Mouse (Mus musculus): ENCODE results near the gene Klhl2. TPM values are rescaled to one million over a fixed set of nuclear protein-coding genes. Genes with fewer than 3 reads are reported as not detected.
A peak's percentile ranks its signal among the peaks of the same experiment; 100 is the strongest.

Gene Klhl2
- polyA plus RNA-seq, 1 experiment from 2014 or later, result 20.2 TPM

DNA sequence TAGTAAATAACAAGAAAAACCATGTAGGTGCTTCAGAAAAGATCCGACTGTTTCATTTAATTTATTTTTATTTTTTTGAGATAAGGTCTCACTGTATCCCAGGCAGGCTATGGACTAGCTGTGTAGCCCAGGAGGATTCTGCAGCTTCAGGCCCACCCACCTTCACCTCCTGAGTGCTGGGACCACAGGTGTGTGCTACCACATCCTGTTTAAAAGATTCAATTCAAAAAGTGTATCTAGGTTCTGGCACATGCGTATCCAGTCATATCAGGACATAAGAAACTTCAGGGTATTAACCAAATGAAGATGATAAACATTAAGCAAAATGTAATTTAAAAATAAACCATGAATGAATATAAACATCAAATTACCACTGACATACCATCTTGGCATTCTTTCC is 126.6 kb downstream of the Klhl2 start:
- H3K9me3 ChIP-seq (ENCODE audit: control insufficient read depth, low read length), result no peaks in the 10 kb centered on the region
- H3K4me3 ChIP-seq (ENCODE audit: low read depth, low read length), result no peak overlapping the region
- no peak overlapping the region for H3K27ac ChIP-seq (ENCODE audit: low read depth, low read length)
- no peak overlapping the region for H3K4me2 ChIP-seq (ENCODE audit: low read depth)
- H3K4me1 ChIP-seq (ENCODE audit: control insufficient read depth, insufficient read depth, low read length), result no peaks in the 10 kb centered on the region
- DNase-seq (ENCODE audit: low spot score) (no peak), ATAC-seq (ENCODE audit: insufficient read depth, low FRiP score, low TSS enrichment) (no peak)
- 93% methylated on average over 2 of the region's 2 CpGs for WGBS
- no peaks in the 10 kb centered on the region for H3K27me3 ChIP-seq (ENCODE audit: control insufficient read depth, insufficient read depth, low read length)
- H3K9ac ChIP-seq (ENCODE audit: low read length), result no peak overlapping the region
- H3K36me3 ChIP-seq (ENCODE audit: control insufficient read depth, insufficient read depth, low read length), result peaks cover 31% of the 10 kb centered on the region

DNA sequence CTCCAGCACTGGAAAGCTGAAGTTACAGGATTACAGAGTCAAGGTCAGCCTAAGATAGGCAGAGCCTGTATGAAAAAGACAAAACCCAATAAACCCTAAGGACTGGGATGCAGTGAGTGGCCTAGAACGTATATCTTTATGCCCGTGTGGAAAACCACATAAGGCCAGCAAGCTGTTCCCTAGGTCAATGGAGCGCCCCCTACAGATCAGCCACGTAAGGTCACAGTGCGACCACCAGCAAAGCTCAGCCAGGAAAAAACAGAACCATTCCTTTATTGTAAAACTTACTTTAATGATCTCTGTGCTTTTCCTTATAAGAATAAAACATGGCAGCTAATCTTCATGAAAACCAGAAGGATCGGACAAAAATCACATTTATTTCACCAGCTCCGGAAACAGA is 131.9 kb downstream of the Klhl2 start:
- DNase-seq (ENCODE audit: low spot score), result no peak
- Histone ChIP-seq H3K27ac (ENCODE audit: low read depth, low read length) (no peak overlapping the region), H3K4me3 (ENCODE audit: low read depth, low read length) (no peak overlapping the region), H3K9ac (ENCODE audit: low read length) (no peak overlapping the region), H3K4me1 (ENCODE audit: control insufficient read depth, insufficient read depth, low read length) (no peaks in the 10 kb centered on the region), H3K27me3 (ENCODE audit: control insufficient read depth, insufficient read depth, low read length) (no peaks in the 10 kb centered on the region), H3K36me3 (ENCODE audit: control insufficient read depth, insufficient read depth, low read length) (peaks cover 14% of the 10 kb centered on the region), H3K9me3 (ENCODE audit: control insufficient read depth, low read length) (no peaks in the 10 kb centered on the region), H3K4me2 (ENCODE audit: low read depth) (no peak overlapping the region)
- 88% methylated on average over 7 of the region's 7 CpGs for WGBS
- no peak for ATAC-seq (ENCODE audit: insufficient read depth, low FRiP score, low TSS enrichment)

- no peak overlapping the region for H3K4me3 ChIP-seq (ENCODE audit: low read depth, low read length)
- H3K9ac ChIP-seq (ENCODE audit: low read length), result no peak overlapping the region
- H3K27ac ChIP-seq (ENCODE audit: low read depth, low read length), result no peak overlapping the region
- no peaks in the 10 kb centered on the region for H3K36me3 ChIP-seq (ENCODE audit: control insufficient read depth, insufficient read depth, low read length)
- H3K4me1 ChIP-seq (ENCODE audit: control insufficient read depth, insufficient read depth, low read length), result no peaks in the 10 kb centered on the region
- no peaks in the 10 kb centered on the region for H3K27me3 ChIP-seq (ENCODE audit: control insufficient read depth, insufficient read depth, low read length)
- ATAC-seq (ENCODE audit: insufficient read depth, low FRiP score, low TSS enrichment) (no peak), DNase-seq (ENCODE audit: low spot score) (no peak)
- H3K9me3 ChIP-seq (ENCODE audit: control insufficient read depth, low read length), result no peaks in the 10 kb centered on the region
- no peak overlapping the region for H3K4me2 ChIP-seq (ENCODE audit: low read depth)
- 90% methylated on average over 7 of the region's 7 CpGs for WGBS
These were observed 137.3 kb downstream of the Klhl2 start for GRCm38 (mm10) chr8:64712499-64712898.

DNA sequence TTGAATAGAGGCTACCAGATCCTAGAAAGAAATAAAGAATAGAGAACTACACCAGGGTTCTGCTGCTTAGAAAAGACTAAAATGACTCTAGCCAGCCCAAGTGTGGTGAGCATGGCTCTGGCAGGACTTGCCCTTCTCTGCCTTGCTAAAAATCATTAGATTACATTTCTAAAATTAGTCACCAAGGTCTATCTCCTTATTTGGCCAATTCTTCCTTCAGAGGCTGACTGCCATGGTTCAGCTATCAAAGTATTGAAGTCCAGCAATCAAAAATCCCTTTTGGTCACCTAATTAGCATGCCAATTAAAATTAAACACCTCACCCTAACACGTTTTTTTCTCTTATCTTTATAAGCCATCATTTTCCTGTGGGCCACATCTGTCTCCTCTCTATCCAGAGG is 138.3 kb downstream of the Klhl2 start:
- DNase-seq (ENCODE audit: low spot score) (no peak), ATAC-seq (ENCODE audit: insufficient read depth, low FRiP score, low TSS enrichment) (no peak)
- H3K4me1 ChIP-seq (ENCODE audit: control insufficient read depth, insufficient read depth, low read length), result no peaks in the 10 kb centered on the region
- no peaks in the 10 kb centered on the region for H3K36me3 ChIP-seq (ENCODE audit: control insufficient read depth, insufficient read depth, low read length)
- no peak overlapping the region for H3K27ac ChIP-seq (ENCODE audit: low read depth, low read length)
- no peak overlapping the region for H3K4me2 ChIP-seq (ENCODE audit: low read depth)
- H3K9ac ChIP-seq (ENCODE audit: low read length), result no peak overlapping the region
- no peaks in the 10 kb centered on the region for H3K27me3 ChIP-seq (ENCODE audit: control insufficient read depth, insufficient read depth, low read length)
- H3K4me3 ChIP-seq (ENCODE audit: low read depth, low read length), result no peak overlapping the region
- H3K9me3 ChIP-seq (ENCODE audit: control insufficient read depth, low read length), result no peaks in the 10 kb centered on the region
- 52% methylated on average over 1 of the region's 1 CpGs for WGBS

DNA sequence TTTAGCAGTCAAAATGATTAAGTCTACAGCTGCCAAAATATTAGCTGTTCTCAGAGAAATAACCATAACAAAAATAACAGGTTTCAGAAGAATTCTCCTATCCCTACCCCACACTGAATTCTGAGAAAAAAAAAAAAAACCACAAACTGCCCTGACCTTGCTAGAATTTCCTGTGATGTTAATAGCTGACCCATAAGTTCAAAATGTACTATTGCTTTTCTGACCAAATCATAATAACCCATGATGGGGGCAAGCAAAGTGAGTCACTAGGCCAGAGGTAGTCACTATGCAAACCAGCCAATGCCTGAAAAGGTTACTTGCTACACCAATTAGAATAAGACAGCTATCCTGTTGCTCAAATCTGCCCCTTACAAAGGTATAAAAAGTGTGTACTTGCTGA is 142.3 kb downstream of the Klhl2 start:
- Histone ChIP-seq H3K4me1 (ENCODE audit: control insufficient read depth, insufficient read depth, low read length) (no peaks in the 10 kb centered on the region), H3K9me3 (ENCODE audit: control insufficient read depth, low read length) (no peaks in the 10 kb centered on the region), H3K4me2 (ENCODE audit: low read depth) (no peak overlapping the region), H3K9ac (ENCODE audit: low read length) (no peak overlapping the region), H3K36me3 (ENCODE audit: control insufficient read depth, insufficient read depth, low read length) (no peaks in the 10 kb centered on the region), H3K27me3 (ENCODE audit: control insufficient read depth, insufficient read depth, low read length) (no peaks in the 10 kb centered on the region), H3K27ac (ENCODE audit: low read depth, low read length) (no peak overlapping the region), H3K4me3 (ENCODE audit: low read depth, low read length) (no peak overlapping the region)
- DNase-seq (ENCODE audit: low spot score) (no peak), ATAC-seq (ENCODE audit: insufficient read depth, low FRiP score, low TSS enrichment) (no peak)

GRCm38 (mm10) chr8:64703191-64703590 is 146.6 kb downstream of the Klhl2 start:
- ATAC-seq (ENCODE audit: insufficient read depth, low FRiP score, low TSS enrichment), result no peak
- Histone ChIP-seq H3K27ac (ENCODE audit: low read depth, low read length) (no peak overlapping the region), H3K9me3 (ENCODE audit: control insufficient read depth, low read length) (no peaks in the 10 kb centered on the region), H3K4me1 (ENCODE audit: control insufficient read depth, insufficient read depth, low read length) (no peaks in the 10 kb centered on the region), H3K36me3 (ENCODE audit: control insufficient read depth, insufficient read depth, low read length) (no peaks in the 10 kb centered on the region), H3K4me3 (ENCODE audit: low read depth, low read length) (no peak overlapping the region), H3K27me3 (ENCODE audit: control insufficient read depth, insufficient read depth, low read length) (no peaks in the 10 kb centered on the region), H3K4me2 (ENCODE audit: low read depth) (no peak overlapping the region), H3K9ac (ENCODE audit: low read length) (no peak overlapping the region)
- no peak for DNase-seq (ENCODE audit: low spot score)
- 74% methylated on average over 1 of the region's 1 CpGs for WGBS

DNA sequence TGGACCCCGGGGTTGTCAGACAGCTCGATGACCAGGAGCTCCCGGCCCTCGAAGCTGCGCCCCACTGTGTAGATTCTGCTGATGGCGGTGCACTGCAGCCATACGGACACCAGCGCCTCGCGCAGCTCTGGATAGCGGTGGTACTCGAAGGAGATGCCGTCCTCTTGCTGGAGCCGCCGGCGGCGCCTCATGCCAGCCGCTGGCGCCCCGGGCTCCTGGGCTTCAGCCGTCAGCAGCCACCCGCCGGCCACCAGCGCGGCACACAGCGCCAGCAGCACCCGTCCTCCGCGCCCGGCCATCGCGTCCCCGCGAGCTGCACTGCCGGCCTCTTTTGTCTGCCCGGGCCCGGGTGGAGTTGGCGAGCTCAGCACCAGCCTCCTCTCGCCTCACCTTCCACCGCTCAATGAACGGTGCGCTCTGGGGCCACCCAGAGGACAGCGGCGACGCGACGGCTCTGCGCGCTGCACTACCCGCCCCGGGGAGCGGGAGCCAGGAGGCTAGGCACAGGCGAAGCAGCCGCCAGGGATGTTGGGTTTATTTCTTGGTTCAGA is 157.1 kb downstream of the Klhl2 start, which contains the start of gene Cpe:
TSS of gene Cpe (minus strand) at position 404 of the 551 bp plus-strand sequence.
- H3K4me3 ChIP-seq (ENCODE audit: low read depth, low read length), result peak within 1 kb of the TSS; percentile 68
- H3K9me3 ChIP-seq (ENCODE audit: control insufficient read depth, low read length), result no peaks in the 10 kb centered on the region
- DNase-seq (ENCODE audit: low spot score), result peak; percentile 92

DNA sequence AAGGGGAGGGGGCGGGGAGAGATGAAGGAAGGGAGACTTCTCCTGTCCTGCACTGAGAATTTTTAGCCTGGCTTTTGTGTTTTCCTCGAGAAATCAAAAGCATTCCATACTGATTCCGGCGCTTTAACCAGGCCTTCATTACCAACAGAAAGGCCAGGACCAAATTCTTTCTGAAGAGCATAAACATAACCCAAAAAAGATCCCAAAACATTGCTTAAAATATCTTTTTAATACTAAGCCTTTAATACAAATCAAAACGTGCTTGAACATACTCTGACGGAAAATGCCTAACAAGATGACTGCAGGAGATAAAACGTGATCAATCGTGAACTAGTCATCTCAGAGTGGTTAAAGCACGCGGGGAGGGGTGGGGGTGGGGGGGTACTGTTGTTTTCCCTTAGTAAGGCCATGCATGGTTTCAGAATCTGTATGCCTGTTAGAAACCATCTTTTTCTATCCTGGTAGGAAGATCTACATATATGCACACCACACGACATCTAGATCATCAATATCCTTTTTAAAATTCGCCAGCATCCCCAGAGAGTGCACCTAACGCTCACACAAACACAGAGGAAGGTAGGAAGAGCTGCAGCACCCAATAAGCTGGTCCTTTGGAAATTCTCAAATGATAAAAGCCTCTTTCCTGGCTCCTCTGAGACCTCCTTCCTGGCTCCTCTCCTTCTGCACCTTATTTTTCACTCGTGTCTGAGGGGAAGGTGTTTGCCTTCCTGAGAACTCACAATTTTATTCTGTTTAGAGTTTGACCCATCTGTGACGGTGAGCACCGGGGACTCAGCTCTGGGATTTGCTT is 158.0 kb downstream of the Klhl2 start:
- no peaks in the 10 kb centered on the region for H3K27me3 ChIP-seq (ENCODE audit: control insufficient read depth, insufficient read depth, low read length)
- DNase-seq (ENCODE audit: low spot score), result no peak
- H3K4me1 ChIP-seq (ENCODE audit: control insufficient read depth, insufficient read depth, low read length), result 0 out of 2 replicates have a peak, but pooled peaks cover 2% of the 10 kb centered on the region
- peak overlapping the region; percentile 93 for H3K9ac ChIP-seq (ENCODE audit: low read length)
- peak overlapping the region; percentile 49 for H3K4me2 ChIP-seq (ENCODE audit: low read depth)
- H3K9me3 ChIP-seq (ENCODE audit: control insufficient read depth, low read length), result no peaks in the 10 kb centered on the region
- H3K36me3 ChIP-seq (ENCODE audit: control insufficient read depth, insufficient read depth, low read length), result no peaks in the 10 kb centered on the region
- ATAC-seq (ENCODE audit: insufficient read depth, low FRiP score, low TSS enrichment), result no peak
- peak overlapping the region; percentile 68 for H3K4me3 ChIP-seq (ENCODE audit: low read depth, low read length)
- WGBS, result 12% methylated on average over 16 of the region's 16 CpGs
- H3K27ac ChIP-seq (ENCODE audit: low read depth, low read length), result no peak overlapping the region

More for the DNA sequence above, 157.1 kb downstream of the Klhl2 start, which contains the start of gene Cpe:
- WGBS, result under 1% methylated on average over 51 of the region's 54 CpGs
- Histone ChIP-seq H3K4me2 (ENCODE audit: low read depth) (peak within 1 kb of the TSS; percentile 49), H3K36me3 (ENCODE audit: control insufficient read depth, insufficient read depth, low read length) (no peaks in the 10 kb centered on the region), H3K27me3 (ENCODE audit: control insufficient read depth, insufficient read depth, low read length) (no peaks in the 10 kb centered on the region), H3K4me1 (ENCODE audit: control insufficient read depth, insufficient read depth, low read length) (0 out of 2 replicates have a peak, but pooled peaks cover 2% of the 10 kb centered on the region), H3K27ac (ENCODE audit: low read depth, low read length) (peak within 1 kb of the TSS; percentile 95), H3K9ac (ENCODE audit: low read length) (peak within 1 kb of the TSS; percentile 93)
- peak; percentile 99 for ATAC-seq (ENCODE audit: insufficient read depth, low FRiP score, low TSS enrichment)

DNA sequence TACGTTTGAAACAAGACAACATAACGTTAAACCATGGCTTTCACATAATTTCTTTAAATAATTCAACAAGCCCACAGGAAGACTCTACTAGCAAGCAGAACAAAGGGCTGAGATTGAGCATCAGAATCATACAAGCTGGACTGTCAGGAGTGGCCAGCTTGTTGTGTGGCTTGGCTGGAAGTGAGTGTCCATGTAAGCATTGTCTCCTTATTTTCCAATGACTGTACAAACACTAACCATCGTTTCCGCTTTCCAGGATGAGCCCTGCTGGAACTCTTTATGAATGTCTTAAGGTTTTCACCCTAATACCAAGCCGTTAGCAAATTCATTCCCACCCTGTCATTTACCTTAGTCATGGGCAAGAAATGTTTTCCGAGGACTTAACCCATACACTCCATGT is 159.0 kb downstream of the Klhl2 start:
- ATAC-seq (ENCODE audit: insufficient read depth, low FRiP score, low TSS enrichment), result no peak
- no peak for DNase-seq (ENCODE audit: low spot score)
- peak overlapping the region; percentile 6; the same call in 1 of the 2 replicates for H3K4me2 ChIP-seq (ENCODE audit: low read depth)

More for the DNA sequence above, 159.0 kb downstream of the Klhl2 start:
- Histone ChIP-seq H3K27me3 (ENCODE audit: control insufficient read depth, insufficient read depth, low read length) (no peaks in the 10 kb centered on the region), H3K27ac (ENCODE audit: low read depth, low read length) (no peak overlapping the region), H3K9me3 (ENCODE audit: control insufficient read depth, low read length) (no peaks in the 10 kb centered on the region), H3K36me3 (ENCODE audit: control insufficient read depth, insufficient read depth, low read length) (no peaks in the 10 kb centered on the region), H3K9ac (ENCODE audit: low read length) (no peak overlapping the region), H3K4me3 (ENCODE audit: low read depth, low read length) (no peak overlapping the region), H3K4me1 (ENCODE audit: control insufficient read depth, insufficient read depth, low read length) (0 out of 2 replicates have a peak, but pooled peaks cover 2% of the 10 kb centered on the region)
- WGBS, result 90% methylated on average over 6 of the region's 6 CpGs

Data from neural tube, embryonic 11.5 days (tissue).